Comparison of ENCODE assay signal across 20 mouse cellular contexts in genomic region chr17:12381579-12381978, GRCm38 (mm10). TPM values are rescaled to one million over a fixed set of nuclear protein-coding genes. Genes with fewer than 3 reads are reported as not detected.
"Had no signal": no experiment of that assay in that cellular context is flagged by ENCODE, and none has a peak within 500 bp of the region (broad histone marks: within the 10 kb centered on the region; RNA-seq: fewer than 3 reads in every experiment).

No protein-coding gene starts in this region.

- ATAC-seq: lung, postnatal 0 days; midbrain, embryonic 13.5 days; midbrain, embryonic 15.5 days had no signal

- H3K4me1 ChIP-seq: lung, embryonic 15.5 days; neural tube, embryonic 12.5 days had no signal

- H3K4me2 ChIP-seq: lung, embryonic 15.5 days; midbrain, embryonic 11.5 days; midbrain, embryonic 13.5 days; midbrain, embryonic 15.5 days; neural tube, embryonic 12.5 days had no signal

- H3K36me3 ChIP-seq: lung, embryonic 15.5 days; midbrain, embryonic 13.5 days; midbrain, embryonic 15.5 days; neural tube, embryonic 12.5 days had no signal

- H3K27me3 ChIP-seq: lung, embryonic 15.5 days; midbrain, embryonic 13.5 days; midbrain, embryonic 15.5 days; neural tube, embryonic 12.5 days had no signal

- H3K27ac ChIP-seq: liver, embryonic 14.5 days; lung, embryonic 15.5 days; macrophage; midbrain, embryonic 13.5 days; midbrain, embryonic 15.5 days; neural tube, embryonic 12.5 days had no signal

- H3K9me3 ChIP-seq: lung, embryonic 15.5 days; midbrain, embryonic 13.5 days; midbrain, embryonic 15.5 days; neural tube, embryonic 12.5 days had no signal

- H3K4me3 ChIP-seq: lung, embryonic 15.5 days; megakaryocyte, embryonic 14.5 days; midbrain, embryonic 13.5 days; midbrain, embryonic 15.5 days; neural tube, embryonic 12.5 days had no signal

- DNase-seq: lung, adult 2 months; lung, postnatal 14 days; lung, postnatal 36 days; right cerebral cortex, postnatal 14 days; thymus, adult 2 months; thymus, postnatal 25 days; thymus, postnatal 4 days had no signal

- H3K9ac ChIP-seq: liver, embryonic 14.5 days; lung, embryonic 15.5 days; midbrain, embryonic 13.5 days; midbrain, embryonic 15.5 days; neural tube, embryonic 12.5 days had no signal

RNA-seq across cellular contexts. Expression of gene Plg, which starts 3.2 kb away (rescaled TPM):
- total RNA-seq: megakaryocyte progenitor cell, adult 5-6 weeks; midbrain, postnatal 0 days; neutrophil, adult 5-6 weeks had no signal
- polyA plus RNA-seq: macrophage; midbrain, embryonic 11.5 days; midbrain, postnatal 0 days; urinary bladder, adult 2 months had no signal
